Mouse (Mus musculus) frontal cortex, postnatal 25 days (tissue): ENCODE data around the gene Dbndd1.
A peak's percentile ranks its signal among the peaks of the same experiment; 100 is the strongest.
"Not testable (repeated sequence)": the region's sequence is repeated elsewhere in the genome, so short reads cannot be mapped to it uniquely, and the experiment has no call there.

Source experiments
- DNase-seq, 2 experiments: peaks; one replicate each; pipeline ENCODE4 v3.0.0; 2022; ENCODE audit warnings: low spot score in 2 of 2

Gene Dbndd1

DNA sequence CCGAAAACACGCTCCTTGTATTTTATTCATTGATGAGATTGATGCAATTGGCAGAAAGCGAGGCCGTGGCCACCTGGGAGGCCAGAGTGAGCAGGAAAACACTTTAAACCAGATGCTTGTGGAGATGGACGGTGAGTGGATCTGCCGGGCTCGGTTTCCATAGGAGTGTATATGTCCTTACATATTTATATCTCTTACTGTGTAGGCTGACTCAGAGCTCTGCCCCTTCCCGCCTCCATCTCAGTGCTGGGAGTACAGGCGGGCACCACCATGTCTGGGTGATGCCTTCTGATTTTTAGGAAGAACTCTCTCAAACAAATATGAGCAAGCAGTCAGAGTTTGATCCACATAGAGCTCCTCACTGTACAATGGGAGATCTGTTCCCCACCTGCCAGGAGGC lies 22.4 kb downstream of the Dbndd1 start:
- DNase-seq, result no peak

DNA sequence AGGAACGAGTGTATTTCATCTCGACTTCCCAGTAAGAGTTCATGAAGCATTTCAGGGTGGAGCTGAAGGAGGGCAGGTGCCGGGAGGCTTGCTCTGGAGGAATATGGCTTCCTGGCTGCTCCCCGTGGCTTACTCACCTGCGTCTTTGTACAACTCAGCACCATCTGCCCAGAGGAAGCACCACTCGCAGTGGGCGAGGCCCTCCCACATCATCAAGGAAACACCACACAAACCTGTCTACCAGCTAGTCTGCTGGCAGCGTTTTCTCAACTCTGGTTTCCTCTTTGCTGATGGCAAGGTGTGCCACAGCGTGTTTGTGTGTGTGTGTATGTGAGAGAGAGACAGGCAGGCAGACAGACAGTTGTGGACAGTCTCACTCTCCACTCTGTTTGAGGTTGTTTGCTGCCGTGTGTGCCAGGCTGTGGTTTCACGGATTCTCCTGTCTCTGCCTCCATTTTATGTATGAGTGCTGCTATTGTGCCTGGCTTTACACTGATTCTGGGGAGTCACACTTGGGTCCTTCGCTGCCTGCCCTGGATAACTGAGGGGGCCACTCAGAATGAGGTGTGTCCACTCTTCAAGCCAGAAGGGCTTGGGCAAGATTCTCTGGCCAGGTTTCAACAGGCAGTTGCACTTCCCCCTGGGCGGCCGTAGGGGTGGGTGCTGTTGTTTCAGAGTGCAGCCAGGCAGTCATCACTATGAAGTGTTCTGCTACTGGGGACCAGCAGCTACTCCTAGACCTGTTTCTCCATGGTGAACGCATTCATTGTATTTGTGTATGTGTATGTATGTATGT lies 23.8 kb downstream of the Dbndd1 start:
- no peak for DNase-seq

DNA sequence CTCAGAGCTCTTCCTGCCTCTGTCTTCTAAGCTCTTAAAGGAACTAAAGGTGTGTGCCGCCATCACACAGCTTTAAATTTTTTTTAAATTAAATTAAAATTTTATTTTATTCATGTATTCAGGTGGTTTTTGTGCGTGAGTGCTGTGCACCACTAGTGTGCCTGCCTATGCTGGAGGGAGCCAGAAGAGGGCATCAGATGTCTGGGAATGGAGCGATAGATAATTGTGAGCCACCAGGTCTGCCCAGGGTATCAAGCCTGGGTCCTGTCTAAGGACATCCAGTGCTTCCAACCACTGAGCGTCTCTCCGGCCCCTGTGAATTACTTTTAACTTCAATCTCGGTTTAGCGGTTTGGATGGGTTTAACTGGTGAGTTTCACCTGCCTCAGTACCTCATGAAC lies 32.6 kb downstream of the Dbndd1 start:
- no peak for DNase-seq

DNA sequence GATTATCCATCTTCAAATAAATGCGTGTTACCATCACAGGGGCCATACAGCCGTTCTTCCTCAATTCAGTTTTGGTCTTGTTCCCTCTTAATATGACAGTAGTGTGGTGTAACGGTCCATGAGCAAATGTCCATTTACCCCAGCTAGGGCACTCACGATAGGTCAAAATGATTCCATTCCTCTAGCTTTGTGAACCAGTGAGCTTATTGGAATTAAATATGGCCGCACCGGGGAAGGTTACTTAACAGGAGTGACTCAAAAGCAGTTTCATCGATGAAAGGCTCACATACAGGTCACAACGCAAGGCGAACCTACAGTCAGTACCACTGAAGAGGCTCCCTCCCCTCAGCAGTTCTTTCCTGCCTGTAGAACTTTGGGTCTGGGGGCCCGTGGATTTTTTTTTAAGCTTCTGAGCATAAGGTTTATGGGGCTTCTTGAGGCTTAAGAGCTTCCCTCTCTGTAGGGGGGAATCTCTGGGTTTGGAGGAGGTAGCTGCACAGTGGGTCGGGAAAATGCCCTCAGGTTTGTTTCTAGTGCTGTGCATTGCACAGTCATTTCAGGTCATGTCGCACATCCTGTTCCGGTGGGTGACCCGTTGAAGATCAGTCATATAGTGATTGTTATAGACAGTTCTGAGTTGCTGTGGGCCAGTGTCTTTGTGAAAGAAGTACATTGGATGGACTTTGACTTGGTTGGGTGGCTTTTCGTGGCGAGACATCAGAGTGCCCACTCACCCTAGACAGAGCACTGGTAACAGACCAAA lies 36.6 kb downstream of the Dbndd1 start:
- no peak for DNase-seq

DNA sequence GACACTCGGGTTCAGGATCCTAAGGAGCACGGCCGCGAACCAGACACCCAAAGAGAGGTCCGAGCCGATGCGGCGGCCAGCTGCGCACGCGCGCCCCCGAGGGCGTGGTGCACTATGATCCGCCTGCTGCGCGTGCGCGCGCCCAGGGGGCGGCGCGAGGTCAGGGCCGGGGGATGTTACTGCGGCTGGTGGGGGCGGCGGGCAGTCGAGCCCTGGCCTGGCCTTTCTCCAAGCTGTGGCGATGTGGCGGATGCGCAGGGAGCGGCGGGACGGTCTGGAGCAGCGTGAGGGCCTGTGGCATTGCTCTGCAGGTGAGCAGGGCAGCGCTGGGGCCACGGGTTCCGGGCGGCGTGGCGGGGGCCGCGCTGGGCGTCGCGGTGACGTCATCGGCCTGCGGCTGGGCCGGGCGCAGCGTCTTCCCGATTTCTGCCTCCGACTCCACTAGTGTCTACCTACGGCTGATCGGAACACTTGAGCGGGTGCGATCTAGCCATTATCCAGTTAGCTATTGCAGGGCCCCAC lies 37.5 kb downstream of the Dbndd1 start, which contains the start of gene Afg3l1:
Gene Afg3l1, plus strand, starts transcription at position 167 of the 522 bp plus-strand sequence.
- peak; percentile 92 to 93 for DNase-seq

DNA sequence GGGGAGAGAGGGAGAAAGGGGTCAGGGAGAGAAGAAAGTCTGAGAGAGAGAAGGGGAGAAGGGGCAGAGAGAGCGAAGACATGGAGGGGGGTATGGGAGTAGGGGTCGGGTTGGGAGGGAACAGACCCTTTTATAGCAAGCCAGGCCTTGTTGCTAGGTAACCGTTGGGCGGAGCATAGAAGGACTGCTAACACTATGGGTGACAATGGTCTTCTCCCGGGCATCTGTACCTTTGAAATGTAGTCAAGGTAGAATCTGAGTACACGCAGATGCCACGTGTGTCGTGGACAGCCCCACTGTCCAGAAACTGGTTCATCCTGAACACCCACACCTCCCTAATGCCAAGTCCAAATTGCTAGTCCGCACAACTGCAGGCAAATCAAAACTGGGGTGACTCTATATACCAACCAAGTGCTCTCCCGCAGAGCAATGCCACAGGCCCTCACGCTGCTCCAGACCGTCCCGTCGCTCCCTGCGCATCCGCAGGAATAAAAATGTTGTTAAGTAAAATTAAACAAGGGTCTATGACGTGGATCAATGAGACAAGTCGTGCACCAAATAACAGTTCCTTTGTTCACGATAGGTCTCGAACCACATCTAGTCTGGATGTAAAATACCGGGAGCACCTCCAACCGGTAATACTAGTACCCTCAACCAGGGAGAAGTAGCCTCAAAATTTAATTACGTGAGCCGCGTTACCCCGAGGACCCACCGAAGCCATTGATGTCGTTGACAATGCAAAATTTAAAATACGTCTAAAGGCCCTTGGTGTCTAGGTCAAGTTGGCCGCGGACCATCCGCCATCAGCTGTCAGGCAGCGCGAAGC lies 38.1 kb downstream of the Dbndd1 start:
- DNase-seq, result no peak

DNA sequence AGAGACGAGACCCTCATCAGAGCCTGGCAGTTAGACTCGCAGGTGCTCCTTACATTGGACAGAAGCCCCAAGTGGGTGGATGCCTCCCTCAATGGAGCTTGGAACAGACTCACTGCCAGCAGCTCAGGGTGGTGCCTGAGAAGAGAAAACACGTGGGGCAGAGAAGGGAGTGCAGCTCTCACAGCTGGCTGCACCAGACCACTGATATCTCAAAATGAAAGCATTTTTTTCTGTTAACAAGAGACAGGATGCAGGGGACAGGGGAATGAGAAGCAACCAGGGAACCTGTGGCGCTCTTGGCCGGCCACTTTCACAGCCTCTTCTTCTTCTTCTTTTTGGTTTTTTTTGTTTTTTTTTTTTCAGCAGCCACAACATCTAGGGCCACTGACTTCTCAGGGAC lies 40.7 kb downstream of the Dbndd1 start:
- DNase-seq, result not testable (repeated sequence)

DNA sequence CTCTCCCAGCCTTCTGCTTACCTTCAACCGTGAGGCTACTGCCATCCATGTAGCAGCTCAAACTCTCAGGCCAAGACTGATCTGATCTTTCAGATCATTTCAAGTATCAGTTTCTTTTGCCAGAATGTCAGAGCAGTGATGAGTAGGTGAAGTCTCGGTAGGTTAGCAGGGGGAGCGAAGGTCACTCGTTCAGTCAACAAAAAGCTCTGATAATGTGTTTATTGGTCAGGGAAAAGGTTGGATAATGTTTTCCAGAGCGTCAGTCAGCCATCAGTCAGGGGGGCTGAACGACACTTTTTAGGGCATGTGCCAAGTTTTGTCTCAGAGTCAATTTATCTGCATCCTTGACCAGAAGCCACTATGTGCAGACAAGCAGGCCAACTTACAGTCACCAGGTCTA lies 42.3 kb downstream of the Dbndd1 start:
- not testable (repeated sequence) for DNase-seq

DNA sequence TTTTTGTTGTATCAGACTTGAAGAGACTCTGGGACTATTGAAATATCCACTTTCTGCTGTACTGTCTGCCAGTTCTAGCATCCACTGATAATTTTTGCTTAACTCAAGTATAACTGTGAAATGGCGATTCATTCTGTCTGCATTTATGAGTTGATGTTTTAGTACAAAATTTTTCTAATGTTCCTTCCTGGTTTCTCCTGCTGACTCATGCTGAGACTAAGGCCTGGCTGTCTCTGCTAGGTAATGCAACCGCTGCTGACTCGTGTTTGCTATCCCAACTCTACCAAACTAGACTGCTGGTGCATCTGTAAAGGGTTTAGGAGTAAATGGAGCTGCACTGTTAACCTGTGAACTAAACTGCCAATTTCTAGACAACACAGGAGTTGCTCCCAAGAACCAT lies 47.8 kb downstream of the Dbndd1 start:
- no peak for DNase-seq

DNA sequence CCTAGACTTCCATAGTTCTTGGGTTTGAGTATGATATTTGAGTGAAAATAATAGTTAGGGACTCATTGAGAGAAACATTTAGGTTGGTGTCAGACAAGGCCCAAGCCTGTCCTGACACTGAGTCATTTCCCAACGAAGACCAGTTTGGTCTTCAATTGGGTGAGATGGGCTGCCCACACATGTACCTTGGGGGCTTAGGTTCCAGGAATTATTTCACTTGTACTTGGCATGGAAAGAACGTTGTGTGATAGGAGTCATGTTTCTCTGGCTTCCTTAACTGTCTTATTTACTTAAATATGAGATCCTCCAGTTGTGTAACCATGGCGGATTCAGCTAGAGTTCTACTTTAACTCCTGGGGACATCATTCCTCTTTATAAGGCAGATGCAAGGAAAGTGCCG lies 51.6 kb downstream of the Dbndd1 start:
- DNase-seq, result no peak
